Mouse (Mus musculus) adrenal gland, postnatal 4 days (tissue): ENCODE results near the gene Ccdc34. TPM values are rescaled to one million over a fixed set of nuclear protein-coding genes. Genes with fewer than 3 reads are reported as not detected.
A peak's percentile ranks its signal among the peaks of the same experiment; 100 is the strongest.

Experiments
- DNase-seq, 2 experiments: peaks; one replicate each; pipeline ENCODE4 v3.0.0; 2021 to 2022; ENCODE audit warnings: low spot score in 2 of 2, mixed read lengths in 2 of 2
- total RNA-seq, 2 experiments: library from RNA; stranded (reverse); gene quantifications; 2 replicates each; pipeline ENCODE4 v1.2.3; 2021

The Ccdc34 gene
- total RNA-seq, 2 experiments from 2014 or later: 25.0 to 31.0 TPM

DNA sequence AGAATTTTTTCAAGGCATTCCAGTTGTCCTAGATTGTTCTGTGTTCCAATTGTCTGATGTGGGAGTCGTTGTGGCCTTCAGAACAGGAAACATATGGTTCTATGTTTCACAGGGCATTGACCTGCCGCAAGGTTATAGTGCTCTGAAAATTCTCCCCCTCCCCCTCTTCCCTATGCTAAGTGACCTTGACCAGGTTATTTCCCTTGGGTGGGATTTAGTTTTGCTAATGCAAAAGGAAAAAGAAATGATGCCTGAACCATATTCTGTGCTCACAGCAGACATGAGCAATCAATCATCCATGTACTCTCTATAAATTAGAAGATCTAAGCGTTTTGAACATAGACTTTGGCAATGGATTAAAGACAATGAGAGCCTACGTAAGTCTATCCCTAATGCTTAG lies 186.6 kb downstream of the Ccdc34 start:
- no peak for DNase-seq

GRCm38 (mm10) chr2:110204705-110205318 lies 187.2 kb downstream of the Ccdc34 start:
- peak in 1 of 2 experiments; percentile 53 for DNase-seq

GRCm38 (mm10) chr2:110210508-110211496 lies 193.2 kb downstream of the Ccdc34 start:
- DNase-seq: no peak

GRCm38 (mm10) chr2:110214278-110214677 lies 196.7 kb downstream of the Ccdc34 start:
- DNase-seq: no peak

GRCm38 (mm10) chr2:110214991-110215684 lies 197.5 kb downstream of the Ccdc34 start:
- DNase-seq: no peak

GRCm38 (mm10) chr2:110215685-110216058 lies 198.1 kb downstream of the Ccdc34 start:
- no peak for DNase-seq

GRCm38 (mm10) chr2:110220492-110220891 lies 202.9 kb downstream of the Ccdc34 start:
- DNase-seq: no peak

DNA sequence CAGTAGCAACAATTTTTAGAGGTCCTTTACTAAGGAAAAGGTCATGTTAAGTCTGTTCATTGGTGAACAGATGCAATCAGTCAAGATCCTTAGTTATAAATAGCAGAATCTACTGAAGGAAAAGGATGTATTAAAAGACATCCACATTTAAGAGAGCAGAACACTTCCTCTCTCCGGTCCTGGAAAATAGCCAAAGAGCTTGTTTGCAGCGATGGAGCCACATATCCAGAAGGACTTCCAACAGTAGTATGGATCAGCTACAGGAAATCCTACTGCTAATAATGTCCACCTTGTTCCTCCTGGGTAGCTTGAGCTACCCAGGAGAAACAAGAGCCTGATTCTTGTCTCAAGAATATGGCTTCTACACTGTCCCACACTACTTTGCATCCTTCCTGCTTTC lies 205.2 kb downstream of the Ccdc34 start:
- DNase-seq: no peak

Other genes with a start within 250 kb of the Ccdc34 start
- gene Lin7c, start 127.0 kb upstream of the Ccdc34 start, total RNA-seq: 10 to 100 TPM; 91.0 to 94.8 TPM
- 100 to 1,000 TPM; 108 to 133 TPM for gene Lgr4, start 100.2 kb upstream of the Ccdc34 start, total RNA-seq